Mouse (Mus musculus): ENCODE results near the gene Fyttd1. TPM values are rescaled to one million over a fixed set of nuclear protein-coding genes. Genes with fewer than 3 reads are reported as not detected.

Gene Fyttd1
- total RNA-seq (2023), result 78.0 TPM

DNA sequence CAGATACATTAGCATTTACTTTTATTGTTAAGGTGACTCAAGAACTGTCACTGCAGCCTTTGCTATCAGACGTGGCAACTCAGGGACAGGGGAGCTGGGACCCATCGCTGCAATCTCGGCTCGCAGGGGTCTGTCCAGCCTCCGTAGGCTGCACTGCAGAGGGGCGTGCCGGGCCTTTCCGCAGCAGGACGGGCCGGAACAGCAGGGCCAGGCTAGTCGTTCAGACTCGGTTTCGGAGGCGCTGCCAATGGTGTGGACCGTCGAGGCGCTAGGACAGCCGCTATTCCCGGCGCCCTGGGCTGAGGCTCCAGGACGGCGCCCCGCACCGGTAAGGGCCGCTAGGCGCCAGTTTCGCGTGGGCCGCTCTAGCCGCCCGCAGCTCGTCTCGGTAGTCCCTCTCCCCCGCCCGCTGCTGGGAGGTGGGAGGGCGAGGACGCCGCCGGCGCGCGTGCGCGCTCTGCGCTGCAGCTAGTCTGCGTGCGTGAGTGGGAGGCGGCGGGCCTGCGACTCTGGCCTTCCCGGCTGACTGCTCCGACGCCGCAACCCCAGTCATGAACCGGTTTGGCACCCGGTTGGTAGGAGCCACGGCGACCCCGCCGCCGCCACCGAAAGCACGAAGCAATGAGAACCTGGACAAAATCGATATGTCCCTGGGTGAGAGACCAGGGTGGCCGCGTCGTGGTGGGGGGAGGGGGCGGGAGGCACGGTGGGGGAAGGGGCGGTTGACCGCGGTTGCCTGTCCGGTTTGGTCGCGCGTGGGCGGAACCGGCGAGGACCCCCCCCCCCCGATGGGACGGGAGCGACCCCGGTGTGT lies at the start of gene Fyttd1, which contains the start of gene Rubcn:
Gene Fyttd1 (plus strand): TSS at position 158 of the 814 bp plus-strand sequence.
Gene Rubcn (minus strand): TSS at position 424 of the 814 bp plus-strand sequence.

GRCm38 (mm10) chr16:32913937-32914881 lies 36.9 kb downstream of the Fyttd1 start, which contains the start of gene Lrch3:
Gene Lrch3, plus strand, starts transcription at chr16:32914100.

Other genes with a start within 250 kb of the Fyttd1 start
- gene Tnk2, start 233.6 kb upstream of the Fyttd1 start, total RNA-seq (2023), result 49.0 TPM
- gene Muc4, start 141.6 kb upstream of the Fyttd1 start, total RNA-seq (2023), result not detected
- not detected for gene Muc20, start 80.1 kb upstream of the Fyttd1 start, total RNA-seq (2023)
- not detected for gene Smbd1, start 67.0 kb upstream of the Fyttd1 start, total RNA-seq (2023)
- 22.2 TPM for gene Rubcn, start 266 bp downstream of the Fyttd1 start, total RNA-seq (2023)
- 96.7 TPM for gene Lrch3, start 36.6 kb downstream of the Fyttd1 start, total RNA-seq (2023)
- gene Iqcg, start 178.7 kb downstream of the Fyttd1 start, total RNA-seq (2023), result not detected
- 1,373 TPM for gene Rpl35a, start 179.0 kb downstream of the Fyttd1 start, total RNA-seq (2023)
- gene Lmln, start 185.0 kb downstream of the Fyttd1 start, total RNA-seq (2023), result 2.9 TPM